In the genomic region with DNA sequence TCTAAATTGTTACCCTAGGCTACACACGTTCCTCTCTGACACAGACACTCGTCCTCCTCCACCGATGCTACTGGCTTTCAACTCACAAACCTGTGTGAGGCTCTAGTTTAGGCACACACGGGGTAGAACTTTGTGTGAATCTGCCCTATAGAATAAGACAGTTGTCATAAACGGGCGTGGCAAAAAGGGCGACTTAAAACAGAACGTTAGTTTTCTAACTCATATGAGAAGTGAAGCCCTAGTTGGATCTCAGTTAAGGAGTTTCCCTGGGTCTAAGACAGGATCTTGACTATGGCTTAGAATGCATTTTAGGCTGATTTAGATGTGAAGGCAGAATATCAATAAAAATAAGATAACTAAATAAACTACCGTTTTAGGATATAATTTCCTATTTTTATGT, we compare ENCODE assay signal across 25 mouse cellular contexts. TPM values are rescaled to one million over a fixed set of nuclear protein-coding genes. Genes with fewer than 3 reads are reported as not detected.
"Had no signal": no experiment of that assay in that cellular context is flagged by ENCODE, and none has a peak within 500 bp of the region (broad histone marks: within the 10 kb centered on the region; RNA-seq: fewer than 3 reads in every experiment).

A gene (minus strand): TSS at position 101 of the 400 bp plus-strand sequence.

- H3K27me3 ChIP-seq: neural tube, embryonic 12.5 days; neural tube, embryonic 13.5 days; neural tube, embryonic 15.5 days; stomach, embryonic 15.5 days had no signal

- H3K27ac ChIP-seq: neural tube, embryonic 12.5 days; neural tube, embryonic 13.5 days; neural tube, embryonic 15.5 days; stomach, embryonic 15.5 days; stomach, postnatal 0 days had no signal

- DNase-seq: retina, postnatal 1 day; right cerebral cortex, adult 18-20 months; right cerebral cortex, postnatal 14 days; right cerebral cortex, postnatal 25 days; right cerebral cortex, postnatal 4 days; spleen, adult 18-20 months; thymus, adult 18-20 months; thymus, adult 2 months; thymus, postnatal 14 days; thymus, postnatal 25 days; thymus, postnatal 36 days; thymus, postnatal 4 days had no signal

- H3K4me1 ChIP-seq: neural tube, embryonic 12.5 days; neural tube, embryonic 13.5 days; neural tube, embryonic 15.5 days; stomach, embryonic 15.5 days had no signal

- H3K4me3 ChIP-seq: neural tube, embryonic 12.5 days; neural tube, embryonic 13.5 days; neural tube, embryonic 15.5 days; stomach, embryonic 15.5 days had no signal

- H3K36me3 ChIP-seq: neural tube, embryonic 12.5 days; neural tube, embryonic 13.5 days; neural tube, embryonic 15.5 days; stomach, embryonic 15.5 days had no signal

- H3K9ac ChIP-seq: neural tube, embryonic 12.5 days; neural tube, embryonic 13.5 days; neural tube, embryonic 15.5 days; stomach, embryonic 15.5 days had no signal

- H3K4me2 ChIP-seq: neural tube, embryonic 12.5 days; neural tube, embryonic 13.5 days; neural tube, embryonic 15.5 days; stomach, embryonic 15.5 days had no signal

- H3K9me3 ChIP-seq: neural tube, embryonic 12.5 days; neural tube, embryonic 13.5 days; neural tube, embryonic 15.5 days; stomach, embryonic 15.5 days had no signal

RNA-seq across cellular contexts. Expression of the gene that starts here (rescaled TPM):
- polyA plus RNA-seq: neural tube, embryonic 11.5 days; neural tube, embryonic 12.5 days; neural tube, embryonic 13.5 days; neural tube, embryonic 14.5 days; neural tube, embryonic 15.5 days; small intestine, adult 2 months; spleen, adult 2 months; stomach, embryonic 14.5 days; stomach, embryonic 15.5 days; stomach, embryonic 16.5 days; stomach, postnatal 0 days; thymus, adult 2 months; thymus, postnatal 0 days; urinary bladder, adult 2 months had no signal
